Mouse (Mus musculus): ENCODE results near the gene Arap1. TPM values are rescaled to one million over a fixed set of nuclear protein-coding genes. Genes with fewer than 3 reads are reported as not detected.

Arap1 gene
- total and polyA plus RNA-seq, 3 experiments: 21.2 to 46.1 (median 38.5) TPM

GRCm38 (mm10) chr7:101336686-101337085, 11.2 kb upstream of the Arap1 start:
- dilution Hi-C loops (cut with MboI; ENCODE audit: extremely low pct_ligation_motif_present, extremely low pct_unique_long_range_greater_than_20kb, low sequenced_read_pairs): no loop called here
- H3K4me3 ChIP-seq (replicated peaks in 1 of 3; ENCODE audit: low read depth in 2 of 3, low read length in 2 of 3, poor library complexity in 1 of 3): no peak overlapping the region
- in situ Hi-C loops (cut with MboI; ENCODE audit: low pct_ligation_motif_present, low pct_unique_long_range_greater_than_20kb, low sequenced_read_pairs): no loop called here

GRCm38 (mm10) chr7:101337401-101337800, 10.5 kb upstream of the Arap1 start:
- dilution Hi-C loops (cut with MboI; ENCODE audit: extremely low pct_ligation_motif_present, extremely low pct_unique_long_range_greater_than_20kb, low sequenced_read_pairs) (no loop called here), in situ Hi-C loops (cut with MboI; ENCODE audit: low pct_ligation_motif_present, low pct_unique_long_range_greater_than_20kb, low sequenced_read_pairs) (no loop called here)
- no peak overlapping the region for H3K9ac ChIP-seq (ENCODE audit: insufficient read depth, low read depth)
- no peaks in the 10 kb centered on the region for H3K36me3 ChIP-seq (replicated peaks in 1 of 2; ENCODE audit: control insufficient read depth in 1 of 2, insufficient read depth in 1 of 2, low read length in 1 of 2)
- H3K9me3 ChIP-seq (replicated peaks; ENCODE audit: low read length): no peaks in the 10 kb centered on the region
- H3K79me2 ChIP-seq (replicated peaks; ENCODE audit: control insufficient read depth, extremely low read depth, insufficient read depth, poor library complexity, severe bottlenecking): no peaks in the 10 kb centered on the region
- peaks cover 4 to 22% of the 10 kb centered on the region in 2 experiments; a peak in 3 of 4 replicates for H3K4me1 ChIP-seq (ENCODE audit: control insufficient read depth in 1 of 2, insufficient read depth in 2 of 2)
- no peak overlapping the region for H3K4me3 ChIP-seq (replicated peaks in 1 of 3; ENCODE audit: low read depth in 2 of 3, low read length in 2 of 3, poor library complexity in 1 of 3)
- TF ChIP-seq RAD21 (IDR thresholded peaks at IDR 0.05; ENCODE audit: low read depth, low read length): no peak
- TF ChIP-seq ZC3H11A (IDR thresholded peaks at IDR 0.05; ENCODE audit: low read depth, low read length): no peak
- TF ChIP-seq E2F4 (IDR thresholded peaks at IDR 0.05; ENCODE audit: insufficient replicate concordance, low read depth, low read length): no peak
- TF ChIP-seq TCF12 (IDR thresholded peaks at IDR 0.05; ENCODE audit: low read depth, low read length): no peak
- no peak for TF ChIP-seq JUN (IDR thresholded peaks at IDR 0.05; ENCODE audit: insufficient read depth, low read depth, low read length)
- no peak for TF ChIP-seq MAZ (IDR thresholded peaks at IDR 0.05; ENCODE audit: low read depth, low read length)
- no peak for TF ChIP-seq MXI1 (IDR thresholded peaks at IDR 0.05; ENCODE audit: low read depth, low read length)
- H3K27ac ChIP-seq (ENCODE audit: insufficient read depth, low read depth): no peak overlapping the region
- no peak for DNase-seq (ENCODE audit: extremely low read depth)
- H3K27me3 ChIP-seq (replicated peaks): no peaks in the 10 kb centered on the region
- no peak overlapping the region for H3K4me2 ChIP-seq (ENCODE audit: insufficient read depth, low read depth, poor library complexity, severe bottlenecking)

More at GRCm38 (mm10) chr7:101336686-101337085, 11.2 kb upstream of the Arap1 start:
- TF ChIP-seq NRF1 (IDR thresholded peaks at IDR 0.05; ENCODE audit: low read depth, low read length): no peak
- TF ChIP-seq PAX5 (IDR thresholded peaks at IDR 0.05; ENCODE audit: low read length): no peak
- TF ChIP-seq RAD21 (IDR thresholded peaks at IDR 0.05; ENCODE audit: low read depth, low read length): no peak
- no peak for TF ChIP-seq E2F4 (IDR thresholded peaks at IDR 0.05; ENCODE audit: insufficient replicate concordance, low read depth, low read length)
- no peak for TF ChIP-seq GABPA (IDR thresholded peaks at IDR 0.05; ENCODE audit: insufficient replicate concordance, low read depth, low read length)
- TF ChIP-seq ZKSCAN1 (IDR thresholded peaks at IDR 0.05; ENCODE audit: borderline replicate concordance, low read depth, low read length): no peak
- no peak for TF ChIP-seq ZC3H11A (IDR thresholded peaks at IDR 0.05; ENCODE audit: low read depth, low read length)
- H3K4me2 ChIP-seq (ENCODE audit: insufficient read depth, low read depth, poor library complexity, severe bottlenecking): no peak overlapping the region
- no peak overlapping the region for H3K9ac ChIP-seq (ENCODE audit: insufficient read depth, low read depth)
- no peaks in the 10 kb centered on the region for H3K79me2 ChIP-seq (replicated peaks; ENCODE audit: control insufficient read depth, extremely low read depth, insufficient read depth, poor library complexity, severe bottlenecking)
- H3K36me3 ChIP-seq (replicated peaks in 1 of 2; ENCODE audit: control insufficient read depth in 1 of 2, insufficient read depth in 1 of 2, low read length in 1 of 2): no peaks in the 10 kb centered on the region
- DNase-seq (ENCODE audit: extremely low read depth): no peak
- H3K27ac ChIP-seq (ENCODE audit: insufficient read depth, low read depth): no peak overlapping the region
- peaks cover 2 to 21% of the 10 kb centered on the region in 2 experiments; a peak in 2 of 4 replicates for H3K4me1 ChIP-seq (ENCODE audit: control insufficient read depth in 1 of 2, insufficient read depth in 2 of 2)
- H3K27me3 ChIP-seq (replicated peaks): no peaks in the 10 kb centered on the region
- H3K9me3 ChIP-seq (replicated peaks; ENCODE audit: low read length): no peaks in the 10 kb centered on the region

- dilution Hi-C loops (cut with MboI; ENCODE audit: extremely low pct_ligation_motif_present, extremely low pct_unique_long_range_greater_than_20kb, low sequenced_read_pairs) (no loop called here), in situ Hi-C loops (cut with MboI; ENCODE audit: low pct_ligation_motif_present, low pct_unique_long_range_greater_than_20kb, low sequenced_read_pairs) (no loop called here)
These were observed 6.5 kb upstream of the Arap1 start for GRCm38 (mm10) chr7:101341405-101341804.

More at GRCm38 (mm10) chr7:101341405-101341804, 6.5 kb upstream of the Arap1 start:
- Histone ChIP-seq H3K4me2 (ENCODE audit: insufficient read depth, low read depth, poor library complexity, severe bottlenecking) (no peak overlapping the region), H3K36me3 (replicated peaks in 1 of 2; ENCODE audit: control insufficient read depth in 1 of 2, insufficient read depth in 1 of 2, low read length in 1 of 2) (peaks cover 0 to 5% of the 10 kb centered on the region in 2 experiments), H3K9me3 (replicated peaks; ENCODE audit: low read length) (no peaks in the 10 kb centered on the region), H3K4me1 (ENCODE audit: control insufficient read depth in 1 of 2, insufficient read depth in 2 of 2) (peaks cover 18 to 43% of the 10 kb centered on the region in 2 experiments), H3K79me2 (replicated peaks; ENCODE audit: control insufficient read depth, extremely low read depth, insufficient read depth, poor library complexity, severe bottlenecking) (no peaks in the 10 kb centered on the region), H3K4me3 (replicated peaks in 1 of 3; ENCODE audit: low read depth in 2 of 3, low read length in 2 of 3, poor library complexity in 1 of 3) (no peak overlapping the region), H3K27me3 (replicated peaks) (no peaks in the 10 kb centered on the region), H3K27ac (ENCODE audit: insufficient read depth, low read depth) (no peak overlapping the region), H3K9ac (ENCODE audit: insufficient read depth, low read depth) (no peak overlapping the region)
- DNase-seq (ENCODE audit: extremely low read depth): no peak
- TF ChIP-seq SIN3A (IDR thresholded peaks at IDR 0.05; ENCODE audit: low read length) (no peak), JUN (IDR thresholded peaks at IDR 0.05; ENCODE audit: insufficient read depth, low read depth, low read length) (no peak), HCFC1 (IDR thresholded peaks at IDR 0.05; ENCODE audit: low read depth, low read length) (no peak), GABPA (IDR thresholded peaks at IDR 0.05; ENCODE audit: insufficient replicate concordance, low read depth, low read length) (no peak), MAX (IDR thresholded peaks at IDR 0.05; ENCODE audit: low read length) (no peak), ELF1 (IDR thresholded peaks at IDR 0.05; ENCODE audit: low read depth, low read length) (no peak), NRF1 (IDR thresholded peaks at IDR 0.05; ENCODE audit: low read depth, low read length) (no peak), RAD21 (IDR thresholded peaks at IDR 0.05; ENCODE audit: low read depth, low read length) (no peak), TCF12 (IDR thresholded peaks at IDR 0.05; ENCODE audit: low read depth, low read length) (no peak), ZC3H11A (IDR thresholded peaks at IDR 0.05; ENCODE audit: low read depth, low read length) (no peak), IRF4 (IDR thresholded peaks at IDR 0.05; ENCODE audit: low read depth, low read length) (no peak), USF1 (IDR thresholded peaks at IDR 0.05; ENCODE audit: low read depth, low read length) (no peak), MEF2A (IDR thresholded peaks at IDR 0.05; ENCODE audit: borderline replicate concordance, low read depth, low read length) (no peak), USF2 (conservative IDR thresholded peaks at IDR 0.05; ENCODE audit: low read depth, low read length) (no peak), E2F4 (IDR thresholded peaks at IDR 0.05; ENCODE audit: insufficient replicate concordance, low read depth, low read length) (no peak), MAZ (IDR thresholded peaks at IDR 0.05; ENCODE audit: low read depth, low read length) (no peak), ZNF384 (IDR thresholded peaks at IDR 0.05; ENCODE audit: low read depth, low read length) (no peak), CTCF (conservative IDR thresholded peaks at IDR 0.05 in 1 of 2, IDR thresholded peaks at IDR 0.05 in 1 of 2; ENCODE audit: low read depth in 2 of 2, low read length in 2 of 2) (no peak)

Data from CH12.LX (cell line).